Mouse (Mus musculus): ENCODE measurements around the gene Cpe.

Gene Cpe

DNA sequence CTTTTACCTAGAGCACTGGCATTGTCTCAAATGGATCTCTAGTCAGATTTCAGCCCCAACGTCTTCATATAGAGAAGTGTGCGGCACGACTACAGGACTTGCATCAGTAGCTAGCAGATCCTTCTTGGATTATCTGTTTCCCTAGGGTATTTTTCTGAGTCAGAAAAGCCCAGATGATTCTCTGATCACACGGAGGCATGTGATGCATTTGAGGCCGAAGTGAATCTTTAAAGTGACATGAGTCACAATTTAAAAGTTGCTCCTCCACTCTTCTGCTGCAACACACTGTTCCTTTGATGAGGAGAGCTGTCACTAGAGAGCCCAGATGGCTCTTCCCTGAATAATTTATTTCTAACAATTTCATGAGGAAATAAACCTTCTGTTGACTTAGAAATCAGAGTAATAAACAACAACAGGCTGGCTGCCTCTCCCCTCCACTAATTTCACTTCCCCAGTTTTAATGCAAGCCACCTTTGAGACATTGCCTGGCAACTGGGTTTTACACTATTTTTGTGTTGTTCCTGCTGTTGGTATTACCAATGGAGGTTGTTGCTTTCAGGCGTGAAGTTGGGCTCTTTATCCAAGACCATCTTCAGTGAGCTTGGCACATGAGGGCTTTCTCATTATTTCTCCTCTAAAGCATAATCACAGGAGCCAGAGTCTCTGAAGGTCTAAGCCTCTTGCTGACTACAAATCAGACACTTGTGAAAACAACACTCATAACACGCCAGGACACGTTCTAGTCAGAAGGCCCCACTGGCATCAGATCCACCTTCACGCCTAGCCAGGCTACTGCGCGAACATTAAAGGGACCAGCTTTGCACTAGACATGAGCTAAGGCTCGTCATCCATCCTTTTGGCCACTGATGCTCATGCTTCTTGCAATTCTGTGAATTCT is 48.5 kb downstream of the Cpe start:
- in situ Hi-C loops (cut with MboI; ENCODE audit: low pct_unique_long_range_greater_than_20kb in 1 of 2, low sequenced_read_pairs in 2 of 2, unreplicated experiment in 1 of 2), result no loop called here

DNA sequence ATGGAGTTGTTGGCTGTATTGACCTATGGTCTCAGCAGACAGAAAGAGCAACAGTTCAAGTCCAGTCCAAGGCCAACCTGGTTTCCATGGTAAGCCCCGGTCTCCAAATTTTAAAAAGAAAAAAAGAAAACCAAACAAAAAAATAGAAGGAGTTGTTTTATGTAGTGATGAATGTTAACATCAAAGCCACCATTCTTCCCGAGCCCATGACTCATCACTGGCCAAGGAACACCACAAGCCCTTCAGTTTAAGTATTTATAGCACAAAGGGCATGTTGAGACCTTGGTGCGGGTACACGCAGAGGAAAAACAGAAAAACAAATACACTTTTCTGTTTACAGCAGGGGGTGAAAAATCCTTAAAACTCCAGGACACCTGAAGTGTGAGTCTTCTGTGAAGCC is 49.5 kb downstream of the Cpe start:
- in situ Hi-C loops (cut with MboI; ENCODE audit: low pct_unique_long_range_greater_than_20kb in 1 of 2, low sequenced_read_pairs in 2 of 2, unreplicated experiment in 1 of 2), result no loop called here

DNA sequence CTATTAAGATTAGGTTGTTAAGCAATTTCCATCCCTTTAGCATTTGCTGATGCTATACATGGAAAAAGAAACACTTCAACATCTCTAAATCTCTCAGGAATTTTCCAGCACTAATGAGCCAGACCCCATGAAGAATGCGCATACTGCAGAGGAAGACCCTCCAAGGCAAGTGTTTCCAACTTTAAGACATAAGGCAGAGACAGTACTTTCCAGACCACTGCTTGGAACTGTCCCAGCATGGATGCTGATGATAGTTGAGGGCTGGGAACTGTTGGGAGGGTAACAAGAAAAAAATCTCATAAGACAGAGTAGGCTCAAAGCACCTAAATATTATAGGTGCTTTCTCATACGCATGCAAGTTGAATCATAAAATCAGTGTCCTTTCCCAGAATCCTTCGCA is 50.1 kb downstream of the Cpe start:
- in situ Hi-C loops (cut with MboI; ENCODE audit: low pct_unique_long_range_greater_than_20kb in 1 of 2, low sequenced_read_pairs in 2 of 2, unreplicated experiment in 1 of 2), result no loop called here

DNA sequence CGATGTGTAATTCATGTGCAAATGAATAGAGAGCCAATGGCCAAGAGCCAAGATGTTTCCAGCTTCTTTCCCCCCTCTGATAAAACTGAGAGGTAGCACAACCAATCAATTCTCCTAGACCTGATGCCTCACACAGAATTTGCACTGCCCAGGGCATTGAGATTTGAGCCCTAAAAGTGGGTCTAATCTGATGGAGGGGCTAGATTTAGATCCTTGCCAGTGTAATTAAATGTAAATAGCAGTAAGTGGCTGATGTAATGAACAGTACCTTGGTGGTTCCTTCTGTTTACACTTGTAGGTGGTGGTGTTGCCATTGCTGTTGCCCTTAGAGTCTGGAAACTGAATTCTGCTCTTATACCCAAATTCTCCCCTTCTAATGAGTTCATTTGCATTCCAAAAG is 52.3 kb downstream of the Cpe start:
- in situ Hi-C loops (cut with MboI; ENCODE audit: low pct_unique_long_range_greater_than_20kb in 1 of 2, low sequenced_read_pairs in 2 of 2, unreplicated experiment in 1 of 2), result no loop called here

DNA sequence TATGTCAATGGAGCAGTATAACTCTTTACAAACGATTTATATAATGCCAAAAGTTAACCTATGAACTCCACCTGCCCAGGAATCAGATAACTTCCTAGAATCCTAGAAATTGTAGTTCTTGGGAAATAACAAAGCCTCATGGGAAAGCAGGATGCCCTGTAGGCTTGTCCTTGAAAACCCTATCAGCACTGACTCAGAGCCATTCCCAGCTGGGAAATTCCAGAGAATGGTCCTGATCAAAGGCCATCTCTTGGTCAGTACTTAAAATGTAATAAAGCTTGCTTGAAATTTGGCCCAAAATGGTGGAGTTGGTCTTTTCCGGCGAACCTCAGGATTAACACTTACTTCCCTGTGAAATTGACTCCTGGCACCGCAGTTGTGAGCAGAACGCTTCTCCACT is 53.2 kb downstream of the Cpe start:
- in situ Hi-C loops (cut with MboI; ENCODE audit: low pct_unique_long_range_greater_than_20kb in 1 of 2, low sequenced_read_pairs in 2 of 2, unreplicated experiment in 1 of 2), result no loop called here

DNA sequence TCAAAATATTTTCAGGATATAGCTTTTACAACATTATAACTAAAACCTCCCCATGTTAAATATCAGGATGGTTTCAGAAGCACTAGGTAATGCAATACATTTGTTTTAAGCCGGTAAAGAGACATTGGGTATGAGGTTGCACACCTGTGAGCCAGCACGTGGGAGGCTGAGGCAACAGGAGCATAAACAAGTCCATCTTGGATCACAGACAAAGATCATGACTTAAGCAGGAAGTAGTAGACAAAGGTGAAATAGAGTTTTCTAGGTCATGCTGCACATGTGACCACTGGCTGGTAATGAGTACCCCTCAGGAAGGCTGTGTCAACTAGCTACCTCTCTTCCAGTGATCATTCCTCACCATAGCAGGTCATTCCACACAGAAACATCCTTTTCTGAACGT is 58.0 kb downstream of the Cpe start:
- in situ Hi-C loops (cut with MboI; ENCODE audit: low pct_unique_long_range_greater_than_20kb in 1 of 2, low sequenced_read_pairs in 2 of 2, unreplicated experiment in 1 of 2), result no loop called here

DNA sequence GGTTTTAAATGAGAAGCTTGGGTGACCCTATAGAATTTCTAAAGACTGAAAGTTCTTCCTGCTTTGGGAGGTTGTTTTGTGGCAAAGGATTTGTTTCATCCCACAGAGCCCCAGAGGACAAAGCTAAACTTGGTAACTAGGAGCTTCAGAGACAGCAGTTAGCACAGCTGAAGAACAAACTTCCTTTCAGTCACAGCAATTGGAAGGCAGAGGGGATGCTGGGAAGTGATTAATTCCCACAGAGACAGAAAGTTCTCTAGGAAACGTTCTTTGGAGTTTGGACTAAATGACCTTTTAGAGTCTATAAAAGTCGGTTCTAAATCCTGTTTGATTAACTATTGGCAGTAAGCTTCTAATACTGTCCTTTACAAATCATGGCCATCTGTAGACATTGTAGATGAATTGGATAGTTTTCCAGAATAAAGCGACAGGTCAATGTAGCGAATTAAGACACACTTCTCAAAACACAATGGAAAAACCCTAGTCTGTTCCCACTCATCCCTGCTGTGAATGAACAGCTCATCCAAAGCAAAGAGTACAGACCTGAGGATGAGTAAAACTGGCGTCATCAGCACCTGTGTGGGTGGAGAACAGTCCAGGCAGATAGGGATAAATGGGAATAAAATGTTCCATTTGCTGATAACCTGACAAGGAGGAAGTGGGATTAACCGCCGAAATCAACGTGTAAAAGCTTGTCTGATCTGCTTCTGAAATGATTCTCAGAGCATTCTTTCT is 58.6 kb downstream of the Cpe start:
- in situ Hi-C loops (cut with MboI; ENCODE audit: low pct_unique_long_range_greater_than_20kb in 1 of 2, low sequenced_read_pairs in 2 of 2, unreplicated experiment in 1 of 2), result no loop called here

DNA sequence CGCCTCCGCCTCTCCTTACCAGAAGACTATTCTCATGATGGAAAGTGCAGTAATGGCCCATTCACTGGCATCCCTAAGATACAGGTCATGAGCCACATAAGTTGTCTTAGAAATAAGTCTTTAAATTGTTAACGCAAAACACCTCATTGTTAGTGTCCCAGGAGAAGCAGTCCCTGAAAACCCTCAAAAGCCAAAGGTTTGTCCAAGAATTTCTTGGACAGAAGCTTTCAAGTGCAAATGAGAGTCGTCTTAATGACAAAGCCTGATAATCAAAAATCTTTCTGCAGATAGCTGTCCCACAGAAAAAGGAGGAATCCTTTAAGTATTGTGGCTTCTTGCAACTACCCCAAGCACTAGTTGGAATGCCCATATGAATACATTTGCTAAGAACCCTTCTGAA is 60.7 kb downstream of the Cpe start:
- in situ Hi-C loops (cut with MboI; ENCODE audit: low pct_unique_long_range_greater_than_20kb in 1 of 2, low sequenced_read_pairs in 2 of 2, unreplicated experiment in 1 of 2), result no loop called here

DNA sequence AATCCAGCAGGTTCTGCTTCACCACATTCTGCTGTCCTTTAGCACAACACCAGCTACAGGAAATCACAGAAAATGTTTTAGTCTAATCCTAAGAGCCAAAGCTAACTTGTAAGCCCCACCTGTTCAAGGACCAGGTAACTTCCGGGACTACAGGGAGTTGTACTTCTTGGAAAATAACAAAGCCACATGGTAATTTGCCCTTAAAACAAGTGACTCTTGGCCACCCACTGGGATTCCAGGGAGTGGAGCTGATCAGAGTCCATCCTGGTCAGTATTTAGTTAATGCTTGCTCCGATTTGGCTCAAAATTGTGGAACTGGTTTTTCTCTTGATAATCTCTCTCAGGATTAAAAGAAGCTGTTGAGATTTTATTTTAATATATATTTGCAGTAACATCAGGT is 61.1 kb downstream of the Cpe start:
- in situ Hi-C loops (cut with MboI; ENCODE audit: low pct_unique_long_range_greater_than_20kb in 1 of 2, low sequenced_read_pairs in 2 of 2, unreplicated experiment in 1 of 2), result no loop called here

DNA sequence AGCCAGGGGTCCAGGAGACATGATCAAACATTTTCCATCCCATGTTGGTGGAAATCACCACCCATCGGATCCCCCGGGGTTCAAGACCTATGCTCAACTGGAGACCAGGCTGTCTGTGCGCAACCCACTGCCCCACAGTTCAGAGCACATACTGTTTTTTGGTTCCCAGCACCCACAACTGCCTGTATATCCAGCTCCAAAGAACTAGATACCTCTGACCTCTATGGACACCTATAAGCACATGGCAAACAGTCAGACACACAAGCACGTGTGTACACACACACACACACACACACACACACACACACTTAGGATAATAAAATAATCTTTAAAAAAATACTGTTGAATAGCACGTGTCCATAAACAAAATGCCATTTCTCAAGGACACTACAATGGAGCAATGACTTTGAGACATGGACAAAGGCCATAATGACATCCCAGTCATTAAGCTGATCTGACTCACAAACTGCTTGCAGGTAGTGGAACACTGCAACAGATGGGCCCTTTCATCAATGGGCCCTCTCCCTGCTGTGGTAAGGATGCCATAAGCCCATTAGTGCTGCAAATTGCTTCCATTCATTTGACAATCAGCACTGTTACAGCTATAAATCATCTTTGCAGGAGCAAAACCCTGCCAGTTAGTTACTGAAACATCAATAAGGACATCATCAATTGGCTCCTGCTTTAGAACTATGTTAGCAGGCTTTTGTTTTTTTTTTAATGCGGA is 63.7 kb downstream of the Cpe start:
- in situ Hi-C loops (cut with MboI; ENCODE audit: low pct_unique_long_range_greater_than_20kb in 1 of 2, low sequenced_read_pairs in 2 of 2, unreplicated experiment in 1 of 2), result no loop called here

DNA sequence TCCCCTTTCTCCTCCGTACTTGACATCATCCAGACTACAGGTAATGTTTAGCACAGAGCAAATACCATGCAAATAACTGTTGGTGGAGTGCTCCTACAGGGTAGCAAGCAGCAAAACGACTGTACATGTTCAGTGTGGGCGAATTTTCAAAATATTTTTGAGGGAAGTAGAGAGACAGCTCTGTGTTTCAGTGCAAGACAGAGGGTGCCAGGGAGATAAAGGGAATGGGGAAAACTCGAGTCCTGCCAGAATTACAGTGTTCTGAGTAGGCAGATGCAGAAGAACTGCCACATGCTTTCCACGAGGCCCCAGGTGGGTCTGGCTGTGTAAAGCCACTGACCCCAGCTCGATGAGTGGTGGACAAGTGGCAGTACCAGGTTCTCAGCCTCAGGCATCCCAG is 64.8 kb downstream of the Cpe start:
- in situ Hi-C loops (cut with MboI; ENCODE audit: low pct_unique_long_range_greater_than_20kb in 1 of 2, low sequenced_read_pairs in 2 of 2, unreplicated experiment in 1 of 2), result no loop called here

DNA sequence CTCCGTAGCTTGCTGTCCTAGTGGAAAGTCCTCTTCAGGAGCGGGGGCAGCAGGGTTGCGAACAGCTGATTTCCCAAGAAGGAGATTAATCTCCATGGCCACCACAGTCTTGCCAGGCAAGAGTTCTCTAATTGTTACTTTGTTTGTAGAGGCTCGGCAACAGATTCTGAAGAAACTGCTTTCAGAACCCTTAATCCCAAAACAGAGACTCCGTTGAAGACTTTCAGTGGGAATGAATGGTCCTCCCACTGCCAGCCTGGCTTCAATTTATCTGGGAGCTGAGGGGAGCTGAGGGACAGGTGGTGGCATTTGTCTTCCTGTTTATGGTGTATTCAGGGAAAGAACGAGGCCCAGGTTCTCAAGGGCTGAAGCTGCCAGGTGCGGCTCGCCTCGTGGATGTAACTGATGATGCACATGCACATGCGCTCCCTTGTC is 68.2 kb downstream of the Cpe start:
- in situ Hi-C loops (cut with MboI; ENCODE audit: low pct_unique_long_range_greater_than_20kb in 1 of 2, low sequenced_read_pairs in 2 of 2, unreplicated experiment in 1 of 2), result loop anchor here in 1 of 2 experiments (25.0 kb wide), 1 partner anchor 313 kb away; the partner anchor contains the start of gene Tmem192

DNA sequence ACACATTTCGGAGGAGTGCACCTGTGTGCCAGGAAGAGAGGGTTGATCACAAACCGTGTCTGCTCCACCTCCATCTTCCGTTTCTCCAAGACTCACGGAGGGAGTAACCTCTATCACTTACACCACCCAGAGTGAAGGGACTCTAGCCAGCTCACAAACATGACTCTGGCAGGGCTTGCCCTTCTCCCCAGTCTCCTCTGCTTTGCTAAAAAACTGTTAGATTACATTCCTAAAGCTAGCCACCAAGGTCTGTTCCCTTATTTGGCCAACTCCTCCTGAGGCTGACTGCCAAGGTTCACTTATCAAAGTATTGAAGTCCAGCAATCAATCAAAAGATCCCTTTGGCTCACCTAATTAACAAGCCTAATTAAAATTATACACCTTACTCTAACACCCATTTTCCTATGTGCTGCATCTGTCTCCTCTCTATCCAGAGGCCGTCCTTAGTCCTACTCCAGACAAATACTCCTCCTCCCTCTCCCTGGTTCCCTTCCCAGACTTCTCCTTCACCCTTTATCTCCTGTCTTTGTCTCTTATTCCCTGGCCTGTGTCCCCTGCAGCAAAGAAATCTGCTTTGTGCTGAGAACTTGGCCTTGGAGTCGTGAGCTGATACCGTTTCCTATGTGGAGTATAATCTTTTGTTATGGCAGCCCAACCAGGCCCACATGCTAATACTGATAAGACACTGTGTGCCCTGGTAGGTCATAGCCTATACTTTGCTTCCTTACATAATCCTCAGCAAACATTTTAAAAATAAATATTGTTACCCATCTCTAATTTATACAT is 72.3 kb downstream of the Cpe start:
- in situ Hi-C loops (cut with MboI; ENCODE audit: low pct_unique_long_range_greater_than_20kb in 1 of 2, low sequenced_read_pairs in 2 of 2, unreplicated experiment in 1 of 2), result loop anchor here in 1 of 2 experiments (25.0 kb wide), 1 partner anchor 317 kb away; the partner anchor contains the start of gene Tmem192

DNA sequence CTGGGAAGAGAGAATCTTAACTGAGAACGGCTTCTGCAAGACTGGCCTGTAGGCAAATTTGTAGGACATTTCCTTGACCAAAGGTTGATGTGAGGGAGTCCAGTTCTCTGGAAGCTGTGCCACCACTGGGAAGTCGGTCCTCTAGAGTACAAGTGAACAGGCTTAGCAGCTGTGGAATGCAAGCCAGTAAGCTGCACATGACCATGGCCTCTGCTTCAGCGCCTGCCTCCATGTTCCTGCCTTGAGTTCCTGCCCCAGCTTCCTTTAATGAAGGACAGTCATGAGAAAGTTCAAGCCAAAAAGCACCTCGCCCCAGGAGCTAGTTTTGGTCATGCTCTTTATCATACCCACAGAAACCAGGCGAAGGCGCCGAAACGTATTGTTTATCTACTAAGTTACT is 73.2 kb downstream of the Cpe start:
- in situ Hi-C loops (cut with MboI; ENCODE audit: low pct_unique_long_range_greater_than_20kb in 1 of 2, low sequenced_read_pairs in 2 of 2, unreplicated experiment in 1 of 2), result loop anchor here (10.0 to 25.0 kb wide), 2 partner anchors 318 to 325 kb away; partner anchors contain the start of gene Tmem192 (in 2 of the 2)

DNA sequence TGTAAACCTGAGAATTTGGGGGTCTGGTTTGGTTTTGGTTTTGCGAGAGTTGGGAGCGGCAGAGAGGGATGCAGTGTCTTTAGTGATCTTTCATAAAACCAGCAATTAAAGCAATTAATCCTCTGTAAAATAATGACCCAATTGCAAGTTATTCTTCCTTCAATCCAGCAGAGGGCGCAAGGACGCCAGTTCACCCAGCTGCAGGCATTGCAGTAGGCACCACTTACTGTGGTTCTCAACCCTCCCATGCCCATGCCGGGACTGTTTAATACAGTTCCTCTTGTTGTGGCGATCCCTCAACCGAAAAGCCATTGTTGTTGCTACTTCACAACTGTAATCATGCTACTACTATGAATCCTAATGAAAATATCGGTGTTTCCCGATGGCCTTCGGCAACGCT is 74.2 kb downstream of the Cpe start:
- in situ Hi-C loops (cut with MboI; ENCODE audit: low pct_unique_long_range_greater_than_20kb in 1 of 2, low sequenced_read_pairs in 2 of 2, unreplicated experiment in 1 of 2), result loop anchor here (10.0 to 25.0 kb wide), 2 partner anchors 319 to 326 kb away; partner anchors contain the start of gene Tmem192 (in 2 of the 2)

DNA sequence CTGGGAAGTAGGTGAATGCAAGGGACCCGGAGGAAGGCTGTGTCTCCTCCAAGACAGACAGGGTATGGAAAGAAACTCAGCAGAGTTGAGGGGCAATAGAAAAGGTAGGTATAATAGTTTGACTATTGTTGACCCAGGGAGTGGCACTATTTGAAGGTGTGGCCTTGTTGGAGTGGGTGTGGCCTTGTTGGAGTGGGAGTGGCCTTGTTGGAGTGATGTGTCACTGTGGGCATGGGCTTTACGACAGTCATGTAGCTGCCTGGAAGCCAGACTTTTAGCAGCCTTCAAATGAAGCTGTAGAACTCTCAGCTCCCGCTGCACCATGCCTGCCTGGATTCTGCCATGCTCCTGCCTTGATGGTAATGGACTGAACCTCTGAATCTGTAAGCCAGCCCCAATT is 76.3 kb downstream of the Cpe start:
- in situ Hi-C loops (cut with MboI; ENCODE audit: low pct_unique_long_range_greater_than_20kb in 1 of 2, low sequenced_read_pairs in 2 of 2, unreplicated experiment in 1 of 2), result loop anchor here (10.0 to 25.0 kb wide), 2 partner anchors 321 to 328 kb away; partner anchors contain the start of gene Tmem192 (in 2 of the 2)

DNA sequence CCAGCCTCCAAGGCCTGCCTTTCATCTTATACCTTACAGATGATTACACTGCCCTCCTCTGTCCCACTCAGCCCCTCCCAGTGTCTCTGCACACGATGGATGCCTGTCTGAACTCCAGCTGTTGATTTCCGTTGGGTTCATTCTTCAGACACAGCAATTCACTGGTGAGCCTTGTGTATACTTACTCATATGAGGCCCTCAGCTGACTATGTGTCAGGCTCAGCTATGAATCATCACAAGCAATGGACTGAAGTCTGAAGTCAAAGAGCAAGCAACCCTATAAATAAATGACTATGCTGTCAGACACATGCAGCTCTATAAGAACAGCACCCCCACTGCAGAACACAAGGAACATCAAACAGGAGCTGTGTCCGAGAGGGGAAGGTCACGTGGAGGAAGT is 77.4 kb downstream of the Cpe start:
- in situ Hi-C loops (cut with MboI; ENCODE audit: low pct_unique_long_range_greater_than_20kb in 1 of 2, low sequenced_read_pairs in 2 of 2, unreplicated experiment in 1 of 2), result loop anchor here (10.0 to 25.0 kb wide), 2 partner anchors 322 to 329 kb away; partner anchors contain the start of gene Tmem192 (in 2 of the 2)

DNA sequence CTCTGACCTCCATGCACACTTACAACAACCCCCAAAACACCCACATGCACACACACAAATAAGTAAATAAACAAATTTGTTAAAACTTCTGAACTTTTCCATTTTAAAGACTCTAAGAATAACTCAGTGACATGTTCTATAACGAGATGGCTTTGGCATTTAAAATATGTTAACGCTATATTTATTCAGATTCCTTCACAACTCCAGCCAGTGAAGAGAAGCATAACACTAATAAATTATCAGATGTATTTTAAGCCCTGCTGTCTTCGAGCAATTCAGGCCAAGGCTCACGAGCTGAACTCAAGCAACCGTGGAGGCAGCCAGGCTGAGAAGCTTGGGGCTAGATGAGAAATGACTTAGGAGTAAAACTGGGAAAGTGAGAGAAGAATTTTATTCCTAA is 79.2 kb downstream of the Cpe start:
- in situ Hi-C loops (cut with MboI; ENCODE audit: low pct_unique_long_range_greater_than_20kb in 1 of 2, low sequenced_read_pairs in 2 of 2, unreplicated experiment in 1 of 2), result loop anchor here (5.0 to 25.0 kb wide), 3 partner anchors 79 to 331 kb away; partner anchors contain the start of genes Tmem192 (in 2 of the 2) and Cpe (in 1 of the 2)
